Mouse (Mus musculus) layer of hippocampus, postnatal 25 days (tissue): ENCODE measurements around the gene Gm10643. TPM values are rescaled to one million over a fixed set of nuclear protein-coding genes. Genes with fewer than 3 reads are reported as not detected.

Experiments
- DNase-seq, 2 experiments: peaks; one replicate each; pipeline ENCODE4 v3.0.0; 2022; ENCODE audit warnings: mixed read lengths in 2 of 2, low spot score in 1 of 2; ENCODE audit errors: extremely low spot score in 1 of 2
- total RNA-seq, 2 experiments: library from RNA; stranded (reverse); gene quantifications; 2 replicates each; pipeline ENCODE4 v1.2.3; 2021

Gm10643 gene
- total RNA-seq, 2 experiments from 2014 or later = 4.4 to 4.5 TPM

DNA sequence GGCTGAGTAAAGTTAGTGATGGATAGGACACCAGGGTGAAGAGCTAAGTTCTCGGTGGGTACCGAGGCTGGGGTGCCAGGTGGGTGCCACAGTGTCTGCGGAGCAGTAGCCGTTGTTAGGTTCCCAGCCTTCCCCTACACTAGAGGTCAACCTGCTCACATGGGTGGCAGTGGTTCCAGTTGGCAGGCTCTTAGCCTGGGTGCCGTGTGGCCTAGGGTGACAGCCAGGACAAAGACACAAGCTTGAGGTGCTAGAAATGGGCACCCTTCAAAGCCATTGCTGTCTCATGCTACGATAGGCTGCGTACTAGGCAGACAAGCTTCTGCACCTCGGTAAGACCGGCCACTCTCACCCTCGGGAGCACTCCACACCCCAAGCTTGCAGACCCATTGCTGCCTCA lies 7.4 kb upstream of the Gm10643 start:
- no peak for DNase-seq

DNA sequence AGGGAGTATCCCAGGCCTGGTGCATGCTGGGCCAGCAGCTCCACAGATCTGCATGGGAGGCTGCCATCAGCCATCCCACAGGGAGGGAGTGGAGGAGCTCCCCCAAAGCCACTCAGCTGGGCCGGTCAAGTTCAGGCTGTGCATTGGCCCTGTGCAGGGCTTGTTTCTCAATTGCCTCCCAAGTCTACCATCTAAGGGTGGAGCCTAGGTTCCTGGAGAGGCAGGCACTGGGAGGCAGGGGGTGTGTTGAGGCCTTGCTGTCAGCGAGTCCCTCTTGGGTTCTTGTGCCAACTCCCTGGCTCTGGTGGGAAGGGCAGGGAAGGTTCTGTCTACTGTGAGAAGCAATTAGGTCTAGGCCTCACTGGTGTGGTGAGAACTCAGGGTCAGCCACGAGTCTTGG lies 7.0 kb upstream of the Gm10643 start:
- no peak for DNase-seq

DNA sequence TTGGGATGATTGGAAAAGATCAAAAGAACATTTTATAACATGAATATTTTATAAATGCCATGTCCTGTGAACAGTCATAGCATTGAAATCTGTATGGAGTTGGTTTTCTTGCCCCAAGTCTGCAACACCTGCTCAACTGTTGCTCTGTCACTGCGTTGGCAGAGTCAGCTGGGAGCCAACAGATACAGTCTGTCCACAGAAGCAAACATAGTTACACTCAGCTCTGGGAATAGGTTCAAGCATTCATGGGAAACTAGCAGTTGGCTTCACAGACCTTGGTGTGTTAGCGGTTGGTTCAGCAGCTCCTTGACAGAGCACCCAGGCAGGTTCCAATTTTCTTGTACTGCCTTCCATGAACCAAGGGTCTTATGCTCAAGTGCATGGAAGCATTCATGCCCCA lies 5.7 kb upstream of the Gm10643 start:
- DNase-seq = no peak

DNA sequence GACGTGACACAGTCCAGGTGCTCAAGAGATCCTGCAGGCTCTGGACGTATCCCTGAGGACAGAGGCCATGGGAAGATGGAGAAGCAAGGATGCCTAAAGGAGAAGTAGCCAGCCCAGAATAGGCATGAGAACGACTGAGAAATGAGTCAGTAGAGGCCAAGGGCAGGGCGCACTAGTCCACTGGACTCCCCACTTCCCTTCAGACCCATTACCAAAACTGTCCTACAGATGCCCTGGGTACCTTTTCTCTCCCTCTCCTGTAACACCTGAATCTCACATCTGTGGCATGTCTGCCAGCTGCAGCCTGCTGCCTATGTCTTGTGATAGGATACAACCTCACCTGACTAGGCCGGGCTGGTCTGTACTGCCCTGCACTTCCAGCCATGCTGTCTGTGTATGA lies 5.3 kb upstream of the Gm10643 start:
- no peak for DNase-seq

DNA sequence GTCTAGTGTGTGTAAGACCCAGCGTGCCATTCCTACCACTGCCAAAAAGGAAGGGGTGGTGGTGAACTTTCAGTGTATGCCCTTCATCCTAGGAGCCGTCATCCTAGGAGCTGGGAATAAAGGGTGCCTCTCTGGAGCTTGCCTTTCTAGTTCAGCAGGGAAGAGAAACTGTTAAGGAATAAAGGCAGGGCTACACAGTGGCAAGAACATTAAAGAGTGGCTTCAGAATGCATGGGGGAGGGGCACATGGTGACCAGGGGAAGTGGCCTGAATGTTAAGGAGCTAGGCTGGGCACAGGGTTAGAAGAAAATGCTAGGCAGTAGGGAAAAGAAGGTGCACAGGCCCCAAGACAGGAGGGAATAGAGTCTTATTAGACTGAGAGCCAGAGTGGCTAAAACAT lies 4.8 kb upstream of the Gm10643 start:
- DNase-seq = no peak

DNA sequence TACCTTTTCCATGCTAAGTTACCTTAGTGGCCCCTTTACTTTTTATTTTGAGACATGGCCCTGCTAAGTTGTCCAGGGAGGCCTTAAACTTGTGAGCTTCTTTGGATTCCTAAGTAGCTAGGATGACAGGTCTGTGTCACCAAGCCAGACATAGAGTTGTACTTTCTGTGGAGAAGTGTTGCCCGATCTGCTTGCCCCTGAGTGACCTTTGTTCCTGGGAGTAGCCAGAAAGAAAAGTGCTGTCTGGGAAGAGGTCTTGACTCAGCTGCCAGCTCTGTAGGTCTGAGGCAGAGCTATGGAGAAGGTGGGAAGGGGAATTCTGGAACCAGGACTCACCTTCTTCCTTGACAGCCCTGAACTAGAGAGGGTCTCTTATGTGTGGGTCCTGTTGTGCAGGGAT lies 4.2 kb upstream of the Gm10643 start:
- DNase-seq = no peak

DNA sequence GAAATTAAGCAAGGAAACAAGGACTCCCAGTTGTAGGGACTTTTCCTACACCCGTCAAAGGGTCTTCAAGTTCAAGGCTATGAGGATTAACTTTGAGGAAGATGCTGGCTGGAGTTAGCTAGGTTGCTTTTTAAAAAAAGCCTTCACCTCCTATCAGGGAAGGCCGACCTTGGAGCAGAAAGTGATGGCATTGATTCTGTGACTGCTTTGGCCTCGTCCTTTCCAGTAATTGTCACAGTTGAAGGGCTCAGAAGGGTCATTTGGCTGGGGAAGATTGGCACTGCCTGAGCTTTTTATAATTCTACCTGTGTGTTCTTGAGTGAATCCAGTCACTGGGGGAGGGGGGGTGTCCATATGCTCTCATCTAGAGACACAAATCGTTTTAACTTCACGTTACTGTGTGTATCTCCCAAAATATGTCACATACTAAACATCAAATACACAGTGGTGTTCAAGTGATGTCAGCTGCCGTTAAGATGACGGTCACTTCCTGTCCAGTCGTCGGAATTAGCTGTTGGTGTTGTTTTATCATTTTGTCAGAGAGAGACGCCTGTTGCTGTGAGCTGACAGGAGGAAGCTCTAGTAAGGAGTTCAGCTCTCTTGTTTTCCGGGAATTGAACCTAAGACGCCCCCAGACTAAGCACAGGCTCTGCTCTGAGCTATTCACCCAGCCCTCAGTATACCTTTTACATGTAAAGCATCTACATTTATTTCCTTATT lies 3.5 kb upstream of the Gm10643 start:
- DNase-seq = no peak

DNA sequence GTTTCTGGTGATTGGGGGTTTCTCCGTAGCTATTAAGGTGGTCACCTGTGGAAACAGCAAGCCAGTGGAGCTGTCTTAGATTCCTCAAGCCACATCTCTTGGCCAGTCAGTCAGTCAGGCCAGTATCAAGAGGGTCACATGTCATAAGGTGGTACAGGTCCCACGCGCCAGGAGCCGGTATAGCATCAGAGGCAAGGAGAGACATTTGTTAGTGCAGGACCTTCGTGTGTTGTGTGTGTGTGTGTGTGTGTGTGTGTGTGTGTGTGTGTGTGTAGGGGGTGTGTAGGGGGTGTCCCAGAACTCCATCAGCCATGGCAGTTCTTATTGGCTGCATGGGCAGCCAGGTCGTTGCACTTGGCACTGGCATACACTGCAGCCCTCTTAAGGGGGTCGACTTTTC lies 3.0 kb upstream of the Gm10643 start:
- DNase-seq = no peak

DNA sequence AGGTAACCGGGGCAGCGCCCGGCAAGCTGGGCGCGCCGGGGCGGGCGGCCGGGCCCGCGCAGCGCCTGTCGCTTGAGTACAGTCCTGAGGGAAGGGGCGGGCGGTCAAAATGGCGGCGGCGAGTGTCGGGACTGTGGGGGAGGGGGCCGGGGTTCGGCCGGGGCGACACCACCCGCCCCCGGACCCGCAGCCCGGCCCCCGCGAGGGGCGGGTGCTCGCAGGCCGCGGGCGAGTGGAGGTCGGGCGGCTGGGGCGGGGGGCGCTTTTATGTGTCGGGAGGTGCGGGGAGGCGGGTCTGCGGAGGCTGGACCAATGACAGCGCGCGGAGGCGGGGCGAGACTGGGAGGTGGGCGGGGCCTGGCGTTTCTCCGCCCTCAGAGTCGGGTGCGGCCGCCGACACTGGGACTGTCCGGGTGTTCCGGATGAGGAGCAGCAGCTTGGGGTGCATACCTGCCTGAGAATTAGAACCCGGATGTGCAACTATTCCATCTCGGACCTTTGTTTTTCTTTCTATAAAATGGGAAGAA lies 2.2 kb upstream of the Gm10643 start:
- DNase-seq = peak; percentile 97

DNA sequence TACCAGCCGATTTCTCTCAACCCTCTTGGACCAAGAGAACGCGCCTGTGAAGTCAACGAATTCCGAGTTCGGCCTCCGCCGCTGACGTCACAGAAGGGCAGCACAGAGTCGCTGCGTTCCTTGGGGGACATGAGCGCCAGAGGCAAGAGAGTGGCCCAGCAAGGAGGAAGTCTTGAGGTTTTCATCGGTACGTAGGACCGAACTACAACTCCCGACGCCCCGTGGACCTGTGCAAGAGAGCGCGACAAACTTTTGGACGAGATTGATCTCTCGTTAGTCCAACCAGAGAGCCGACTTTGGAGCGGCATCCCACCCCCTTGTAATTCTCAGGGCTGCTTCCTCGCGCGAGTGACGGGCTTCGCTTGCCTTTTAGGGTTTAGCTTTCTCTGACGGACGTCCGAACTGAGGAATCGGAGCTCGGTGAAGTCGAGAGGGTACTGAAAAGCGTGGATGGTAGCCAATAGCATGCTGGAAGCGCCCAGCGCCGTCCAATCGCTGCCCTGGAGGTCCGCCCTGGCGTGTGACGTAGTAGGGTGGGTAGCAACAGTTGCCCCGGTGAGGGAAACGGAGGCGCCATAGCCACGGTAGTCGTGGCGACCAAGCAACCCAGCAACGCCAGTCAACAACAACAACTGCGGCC lies 1.5 kb upstream of the Gm10643 start, which contains the start of gene Rfx1:
Gene Rfx1 (plus strand): TSS at position 544 of the 640 bp plus-strand sequence.
- DNase-seq = peak; percentile 94

DNA sequence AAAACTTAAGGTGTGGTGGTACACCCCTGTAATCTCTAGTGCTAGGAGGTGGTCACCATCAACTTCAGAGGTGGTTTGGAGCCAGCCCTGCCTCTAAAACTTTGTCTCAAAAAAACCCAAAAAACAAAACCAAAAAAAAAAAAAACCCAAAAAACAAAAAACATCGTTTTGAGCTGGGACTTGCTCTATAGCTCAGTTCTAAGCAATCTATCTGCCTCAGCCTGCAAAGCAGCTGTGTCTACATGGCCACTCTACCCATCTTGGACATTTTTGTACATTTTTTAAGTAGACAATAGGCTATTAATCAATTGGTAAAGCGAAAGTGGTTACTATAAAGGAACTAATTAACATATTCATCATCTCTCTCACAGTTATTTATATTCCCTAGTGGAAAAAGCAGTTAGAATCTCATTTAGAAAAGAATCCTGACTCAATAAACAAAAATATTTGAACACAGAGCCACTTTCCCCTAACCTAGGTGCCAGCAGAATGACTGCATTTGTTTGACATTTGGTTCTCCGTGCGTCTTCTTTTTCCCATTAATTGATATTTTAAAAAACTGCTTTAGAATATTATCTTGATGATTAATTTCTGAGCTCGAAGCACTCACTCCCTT lies 628 bp upstream of the Gm10643 start:
- no peak for DNase-seq

DNA sequence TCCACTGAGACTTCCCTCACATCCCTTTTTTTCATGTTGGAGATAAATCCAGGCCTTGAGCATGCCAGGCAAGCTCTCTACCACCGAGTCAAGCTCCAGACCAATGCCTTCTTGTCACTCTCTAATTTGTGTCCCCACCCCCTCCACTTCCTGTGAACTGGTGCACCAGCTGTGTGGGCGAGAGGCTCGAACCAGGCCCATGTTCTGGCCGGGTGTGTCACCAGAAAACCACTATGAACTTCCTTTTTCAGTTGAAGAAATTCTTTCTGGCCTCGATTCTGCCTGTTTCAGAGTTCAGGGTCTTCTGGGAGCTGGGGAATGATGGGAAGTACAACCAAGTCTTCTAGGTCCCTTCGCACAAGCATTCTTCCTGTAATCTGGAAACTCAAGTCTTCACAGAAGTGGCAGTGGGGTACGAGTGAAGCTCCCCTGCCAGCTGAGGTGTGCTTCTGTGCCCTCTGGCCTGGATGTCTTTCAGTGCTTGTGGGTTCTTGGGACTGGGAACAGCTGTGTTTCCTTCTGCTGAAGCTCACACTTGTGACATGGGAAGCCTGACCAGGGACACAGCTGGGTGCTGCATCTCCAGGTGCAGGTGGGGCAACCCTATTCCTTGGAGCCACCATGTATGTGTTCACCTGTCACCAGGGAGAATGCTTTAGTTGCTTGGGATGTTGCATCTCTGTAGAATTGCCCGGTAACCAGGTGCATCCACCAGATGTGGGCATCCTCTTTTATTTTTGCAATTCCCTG lies 901 bp downstream of the Gm10643 start:
- no peak for DNase-seq

DNA sequence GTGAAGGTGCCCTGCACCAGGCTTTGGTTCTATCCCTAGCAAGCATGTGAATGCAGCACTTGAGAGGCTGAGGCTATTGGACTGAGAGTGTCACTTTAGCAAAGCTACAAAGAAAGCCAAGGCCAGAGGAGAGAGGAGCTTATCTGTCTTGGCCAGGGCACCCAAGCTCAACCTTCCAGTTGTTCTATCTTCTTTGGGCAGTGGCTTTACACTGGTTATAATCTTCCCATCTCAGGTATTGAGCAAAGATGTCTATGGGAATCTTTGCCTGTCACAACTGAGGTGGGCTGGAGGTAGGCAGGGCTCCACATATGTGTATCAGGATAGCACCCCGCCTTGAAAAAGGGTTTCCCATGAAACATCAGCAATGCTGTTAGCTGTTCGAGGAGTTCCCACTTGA lies 4.7 kb downstream of the Gm10643 start:
- no peak for DNase-seq

DNA sequence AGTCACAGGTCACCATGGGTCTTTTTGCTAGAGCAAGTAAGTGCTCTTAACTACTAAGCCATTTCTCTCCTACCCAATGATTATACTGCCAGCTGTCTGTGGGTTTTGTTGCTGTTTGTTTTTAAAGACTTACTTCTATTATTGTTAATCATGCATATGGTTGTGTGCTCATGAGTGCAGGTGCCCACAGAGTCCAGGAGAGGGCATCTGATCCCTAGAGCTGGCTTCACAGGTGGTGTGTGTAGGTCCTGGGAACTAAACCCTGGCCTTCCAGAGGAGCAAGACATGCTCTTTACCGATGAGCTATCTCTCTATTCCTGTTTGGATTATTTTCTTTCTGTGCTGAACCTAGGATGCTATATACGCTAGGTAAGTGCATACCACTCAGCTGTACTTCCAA lies 5.7 kb downstream of the Gm10643 start:
- DNase-seq = no peak

DNA sequence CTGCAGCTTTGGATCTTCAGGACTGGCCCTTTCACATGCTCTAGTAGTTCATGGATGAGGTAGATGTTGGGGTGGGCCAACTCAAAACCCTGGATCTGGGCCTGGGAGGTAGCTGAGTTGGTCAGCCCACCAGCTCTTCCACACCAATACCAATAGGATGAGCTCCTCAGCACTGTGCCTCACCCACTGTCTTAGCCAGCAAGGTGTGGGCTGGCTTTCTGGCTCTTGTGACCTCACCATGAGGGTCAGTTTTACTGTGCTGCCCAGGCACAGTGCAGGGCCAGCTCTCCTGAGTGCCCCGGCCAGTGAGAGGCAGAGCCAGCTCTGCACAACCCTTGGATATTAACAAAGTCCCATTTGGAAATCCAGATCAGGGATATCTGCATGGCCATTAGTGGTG lies 7.1 kb downstream of the Gm10643 start:
- no peak for DNase-seq

DNA sequence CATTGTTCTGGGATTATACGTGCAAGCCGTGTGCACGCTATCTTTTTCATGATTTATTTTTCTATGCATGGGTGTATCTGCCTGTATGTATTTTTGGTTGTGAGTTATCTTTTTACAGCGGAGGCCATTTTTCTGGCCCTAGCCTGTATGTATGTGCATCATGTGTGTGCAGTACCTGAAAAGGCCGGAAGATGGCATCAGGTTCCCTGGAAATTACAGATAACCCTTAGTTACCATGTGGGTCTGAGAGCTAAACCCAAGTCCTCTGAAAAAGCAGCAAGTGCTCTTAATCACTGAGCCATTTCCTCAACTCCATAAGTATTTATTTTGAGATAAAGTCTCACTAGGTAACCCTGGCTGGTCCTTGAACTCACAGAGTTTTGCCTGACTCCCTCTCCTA lies 11.7 kb downstream of the Gm10643 start:
- no peak for DNase-seq

DNA sequence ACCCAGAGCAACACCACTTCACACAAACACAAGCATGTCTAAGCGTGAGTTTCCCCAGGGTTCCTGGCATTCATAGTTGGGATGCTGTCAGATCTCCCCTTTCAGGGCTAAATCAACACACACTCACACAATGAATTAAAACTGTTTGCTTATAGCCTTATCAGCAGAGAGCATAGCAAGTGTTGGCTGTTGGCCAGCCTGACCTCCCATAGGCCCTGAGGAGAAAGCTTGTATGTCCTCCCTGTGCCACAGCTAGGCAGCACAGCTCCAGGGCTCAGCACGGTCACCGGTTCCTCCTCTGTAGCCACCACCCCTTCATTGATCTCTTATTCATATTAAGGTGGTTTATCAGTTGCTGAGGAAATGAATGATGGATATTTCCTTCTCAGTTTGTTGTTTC lies 12.2 kb downstream of the Gm10643 start:
- no peak for DNase-seq

DNA sequence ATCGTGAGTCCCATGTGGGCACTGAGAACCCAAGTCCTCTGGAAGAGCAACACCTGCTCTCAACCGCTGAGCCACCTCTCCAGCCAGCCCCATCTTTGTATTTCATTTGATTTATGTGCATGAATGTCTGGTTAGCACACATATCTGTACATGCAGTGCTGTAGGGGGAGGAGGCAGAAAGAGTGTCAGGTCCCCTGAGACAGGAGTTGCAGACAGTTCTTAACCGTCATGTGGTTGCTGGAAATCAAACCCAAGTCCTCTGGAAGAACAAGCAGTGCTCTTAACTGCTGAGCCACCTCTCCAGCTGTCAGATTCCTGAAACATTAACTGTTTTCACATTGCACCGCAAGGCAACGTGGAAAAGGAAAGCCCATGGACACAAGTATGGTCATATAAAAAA lies 16.8 kb downstream of the Gm10643 start:
- DNase-seq = no peak

DNA sequence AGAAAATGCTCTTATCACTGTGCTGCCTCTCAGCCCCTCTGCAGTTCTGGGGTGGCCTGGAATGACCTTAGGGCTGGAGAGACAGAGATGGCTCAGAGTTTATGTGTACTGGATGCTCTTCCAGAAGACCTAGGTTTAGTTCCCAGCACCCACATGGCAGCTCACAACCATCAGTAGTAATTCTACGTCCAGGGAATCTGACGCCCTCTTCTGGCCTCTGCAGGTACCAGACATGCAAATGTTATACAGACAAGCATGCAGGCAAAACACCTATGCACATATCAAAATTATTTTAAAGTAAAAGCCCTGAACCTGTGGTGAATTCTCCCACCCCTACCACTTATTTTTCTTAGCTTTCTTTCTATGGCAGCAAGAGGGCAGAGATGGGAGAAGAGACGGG lies 18.4 kb downstream of the Gm10643 start:
- DNase-seq = no peak

DNA sequence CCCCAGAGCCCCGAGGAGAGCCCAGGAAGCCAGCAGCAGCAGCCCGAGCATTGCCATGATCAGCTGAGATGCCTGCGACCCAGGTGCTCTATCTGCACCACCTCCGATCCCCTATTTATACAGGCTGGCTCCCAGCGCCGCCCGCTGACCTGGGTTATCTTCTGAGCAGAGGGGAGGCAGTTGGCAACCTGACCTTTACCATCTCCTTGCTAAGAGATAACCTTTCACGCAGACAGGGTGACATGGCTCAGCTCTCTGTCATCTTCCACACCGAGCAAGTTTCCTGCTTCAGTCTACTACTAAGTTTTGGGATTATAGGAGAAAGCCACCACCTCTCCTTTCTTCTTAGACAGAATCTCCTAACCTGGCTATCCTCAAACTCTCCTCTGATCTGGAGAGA lies 20.0 kb downstream of the Gm10643 start, which contains the start of gene Rln3:
Gene Rln3 (minus strand): TSS at position 101 of the 400 bp plus-strand sequence.
- DNase-seq = no peak

DNA sequence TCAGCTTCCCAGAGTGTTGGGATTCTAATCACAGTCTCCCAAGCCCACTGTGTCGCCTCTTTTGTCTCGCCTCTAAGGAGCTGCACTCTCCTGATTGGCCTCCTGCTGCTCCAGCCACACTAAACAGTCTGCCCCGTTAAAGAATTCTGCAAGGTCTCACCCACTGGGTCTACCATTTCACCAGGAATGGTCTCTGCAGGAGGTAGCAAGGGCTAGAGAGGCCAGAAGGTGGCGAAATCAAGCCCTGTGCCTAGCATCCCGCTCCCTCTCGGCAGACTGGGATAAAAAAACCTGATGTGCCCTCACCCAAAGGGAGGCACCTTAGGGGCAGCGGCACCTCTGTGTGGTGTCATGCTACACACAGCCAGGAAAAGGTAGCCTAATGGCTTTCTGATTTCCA lies 20.8 kb downstream of the Gm10643 start:
- DNase-seq = no peak
